Mouse (Mus musculus) inflammation-experienced regulatory T-cells, adult 6 months (primary cell): ENCODE data around the gene Yipf3. TPM values are rescaled to one million over a fixed set of nuclear protein-coding genes. Genes with fewer than 3 reads are reported as not detected.

Experiments used
- ATAC-seq: one replicate; pipeline ENCODE4 v1.8.0; 2017
- polyA plus RNA-seq, 3 experiments: library from polyadenylated mRNA; unstranded; fragments of 100-300 nt; shearing (Covaris generic); gene quantifications; one replicate each; pipeline ENCODE4 v1.2.1; 2017

The Yipf3 gene
- 10 to 100 TPM; 44.2 to 58.7 (median 47.1) TPM for polyA plus RNA-seq

DNA sequence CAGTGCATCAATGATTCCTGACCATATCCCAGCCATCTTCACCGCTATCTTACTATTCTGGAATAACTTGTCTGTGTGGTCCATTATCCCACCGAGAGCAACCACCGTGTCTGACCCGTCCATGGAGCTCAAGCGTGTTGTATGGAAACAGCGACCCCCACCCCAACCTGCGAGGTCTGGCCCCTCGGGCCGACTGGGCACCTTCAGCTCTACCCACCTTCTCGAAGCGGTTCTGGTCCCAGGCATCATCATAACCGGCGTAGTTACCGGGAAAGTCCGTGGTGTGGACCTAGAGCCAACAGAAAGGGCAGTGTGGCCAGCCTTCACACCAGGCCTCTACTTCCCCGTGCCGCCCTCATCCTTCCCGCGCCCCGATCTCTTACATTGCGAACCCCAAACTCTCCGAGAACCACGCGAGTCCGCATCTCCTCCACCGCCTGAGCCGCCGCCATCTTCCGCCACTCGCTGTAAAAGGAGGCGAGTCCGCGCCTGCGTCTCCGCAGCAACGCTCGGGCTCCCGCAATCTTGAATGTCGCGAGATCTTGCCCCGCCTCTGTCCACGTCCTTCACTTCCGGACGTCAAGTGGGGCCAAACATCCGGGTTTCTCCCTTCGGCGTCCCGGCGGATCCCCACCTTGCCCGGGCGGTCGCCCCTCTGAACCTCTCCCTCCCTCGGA is at the start of gene Yipf3, which contains the start of gene Polr1c:
TSS of gene Yipf3 (plus strand) at position 569 of the 677 bp plus-strand sequence.
TSS of gene Polr1c (minus strand) at position 543 of the 677 bp plus-strand sequence.
- peak; percentile 96 for ATAC-seq

- no peak for ATAC-seq
Observed at GRCm38 (mm10) chr17:46201151-46201550, 46.7 kb upstream of the Yipf3 start.

- ATAC-seq: peak; percentile 84
Observed at GRCm38 (mm10) chr17:46202421-46203071, 45.3 kb upstream of the Yipf3 start, which contains the start of the genes Polh and Xpo5. Gene Polh (minus strand): TSS chr17:46202645. Gene Xpo5 (plus strand): TSS chr17:46202782.

GRCm38 (mm10) chr17:46203078-46203477 is 44.8 kb upstream of the Yipf3 start:
- ATAC-seq: peak; percentile 53

DNA sequence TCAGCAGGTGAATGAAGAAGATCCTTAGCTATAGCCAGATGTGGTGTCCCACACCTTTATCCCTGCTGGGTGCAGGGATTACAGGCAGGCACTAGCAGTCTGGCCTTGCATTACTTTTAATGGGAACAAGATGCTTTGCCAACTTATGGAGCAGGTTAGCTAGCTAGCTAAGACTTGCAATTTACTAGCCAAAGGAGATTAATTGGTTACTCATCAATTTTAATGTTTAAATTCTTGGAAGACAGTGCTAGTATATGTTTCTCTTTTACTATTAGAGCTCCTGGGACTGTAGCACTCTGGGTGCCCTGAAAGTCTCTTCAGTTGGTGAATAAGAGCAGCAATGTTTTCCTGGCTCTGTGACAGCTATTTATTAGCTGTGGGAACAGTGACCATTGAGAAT is 41.2 kb upstream of the Yipf3 start:
- ATAC-seq: no peak

- no peak for ATAC-seq
Observed at GRCm38 (mm10) chr17:46210550-46210949, 37.3 kb upstream of the Yipf3 start.

- ATAC-seq: no peak
Observed at GRCm38 (mm10) chr17:46221601-46222000, 26.3 kb upstream of the Yipf3 start.

DNA sequence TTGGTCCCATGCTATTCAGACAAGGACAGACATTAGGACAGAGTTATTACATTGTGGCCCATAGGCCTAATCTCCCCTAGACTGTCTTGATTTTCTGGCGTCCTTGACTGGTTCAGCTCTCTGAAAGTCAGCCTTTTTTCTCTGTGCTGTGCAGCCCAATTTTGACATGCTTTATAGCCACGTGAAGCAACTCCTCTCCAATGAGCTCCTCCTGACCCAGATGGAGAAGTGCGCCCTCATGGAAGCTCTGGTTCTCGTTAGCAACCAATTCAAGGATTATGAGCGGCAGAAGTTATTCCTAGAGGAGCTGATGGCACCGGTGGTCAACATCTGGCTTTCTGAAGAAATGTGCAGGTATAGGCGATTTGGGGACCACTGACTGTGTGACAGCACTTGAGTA is 20.3 kb upstream of the Yipf3 start:
- no peak for ATAC-seq

GRCm38 (mm10) chr17:46236067-46236466 is 11.8 kb upstream of the Yipf3 start:
- no peak for ATAC-seq

DNA sequence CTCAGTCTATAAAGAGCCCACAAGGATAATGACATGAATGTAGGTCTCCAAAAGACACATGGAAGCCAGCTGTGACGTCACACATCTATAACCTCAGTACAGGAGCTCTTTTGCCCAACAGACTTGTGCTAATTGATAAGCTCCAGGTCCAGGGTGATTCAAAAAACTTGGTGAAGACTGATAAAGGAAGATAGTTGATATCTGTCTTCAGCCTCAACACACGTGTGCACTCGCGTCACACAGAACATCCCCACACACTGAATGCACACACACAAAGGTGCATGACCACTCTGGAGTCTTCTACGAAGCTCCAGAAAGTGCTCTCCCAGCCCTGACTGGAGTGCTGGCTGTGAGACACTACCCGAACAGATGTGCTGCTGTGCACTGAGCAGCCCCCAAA is 10.8 kb upstream of the Yipf3 start:
- ATAC-seq: no peak

DNA sequence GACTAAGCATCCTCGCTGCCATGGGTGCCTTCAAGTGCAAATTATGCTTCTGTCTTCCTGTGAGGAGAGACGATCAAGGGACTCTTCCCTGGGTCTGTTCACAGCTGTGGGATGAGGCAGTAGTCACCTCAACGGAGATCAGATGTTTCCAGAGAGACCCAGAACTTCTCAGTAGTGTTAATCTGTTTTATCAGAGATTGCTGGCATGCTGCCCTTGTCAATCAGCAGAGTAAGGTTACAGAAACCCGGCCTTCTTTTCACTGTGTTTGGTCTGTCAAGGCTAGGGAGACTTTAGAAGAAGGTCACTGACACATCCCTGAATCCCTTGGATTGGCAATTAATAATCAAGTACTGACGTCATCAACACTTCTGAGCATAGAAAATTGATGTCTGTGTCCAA is 10.4 kb upstream of the Yipf3 start:
- ATAC-seq: no peak

DNA sequence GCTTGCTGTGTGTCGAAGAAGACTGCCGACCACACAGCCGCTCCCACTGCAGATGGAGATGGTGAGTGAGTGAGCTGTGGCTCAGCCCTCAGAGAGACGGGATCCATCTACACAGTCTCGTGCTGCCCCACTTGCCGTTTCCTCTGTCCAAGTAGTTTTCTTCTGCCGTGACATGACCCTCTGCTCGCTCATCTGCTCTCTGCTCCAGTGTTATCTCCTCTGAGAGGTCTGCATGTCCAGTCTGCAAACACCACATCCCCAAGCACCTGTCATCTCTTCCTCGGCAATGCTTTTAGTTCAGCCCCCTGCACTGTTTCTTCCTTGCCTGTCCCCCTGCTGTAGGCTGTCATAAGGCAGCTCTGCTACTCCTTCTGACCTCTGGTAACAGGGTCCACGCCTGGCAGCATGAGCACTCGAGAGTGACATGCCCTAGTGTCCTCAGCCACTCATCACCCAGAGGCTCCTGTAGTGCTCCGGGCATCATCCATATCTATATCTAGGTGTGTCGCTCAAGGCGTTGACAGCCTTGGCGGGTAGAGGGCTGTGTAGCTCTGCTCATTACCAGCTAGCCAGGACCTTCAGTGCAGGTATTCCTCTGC is 8.3 kb upstream of the Yipf3 start:
- no peak for ATAC-seq

DNA sequence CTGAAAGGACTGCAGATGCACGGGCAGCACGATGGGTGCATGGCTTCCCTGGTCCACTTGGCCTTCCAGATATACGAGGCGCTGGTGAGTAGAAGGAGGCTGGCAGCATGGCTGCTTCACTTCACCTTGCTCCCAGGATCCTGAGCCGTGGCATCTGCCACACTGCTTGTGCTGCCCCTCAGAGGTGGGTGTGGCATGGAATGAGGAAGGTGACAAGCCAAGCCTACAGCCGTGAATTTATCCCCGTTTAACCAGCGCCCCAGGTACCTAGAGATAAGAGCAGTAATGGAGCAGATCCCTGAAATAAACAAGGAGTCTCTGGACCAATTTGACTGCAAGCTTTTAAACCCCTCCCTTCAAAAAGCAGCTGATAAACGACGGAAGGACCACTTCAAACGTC is 6.4 kb upstream of the Yipf3 start:
- ATAC-seq: no peak

- no peak for ATAC-seq
Observed at GRCm38 (mm10) chr17:46242274-46242673, 5.6 kb upstream of the Yipf3 start.

GRCm38 (mm10) chr17:46242993-46243392 is 4.9 kb upstream of the Yipf3 start:
- no peak for ATAC-seq

DNA sequence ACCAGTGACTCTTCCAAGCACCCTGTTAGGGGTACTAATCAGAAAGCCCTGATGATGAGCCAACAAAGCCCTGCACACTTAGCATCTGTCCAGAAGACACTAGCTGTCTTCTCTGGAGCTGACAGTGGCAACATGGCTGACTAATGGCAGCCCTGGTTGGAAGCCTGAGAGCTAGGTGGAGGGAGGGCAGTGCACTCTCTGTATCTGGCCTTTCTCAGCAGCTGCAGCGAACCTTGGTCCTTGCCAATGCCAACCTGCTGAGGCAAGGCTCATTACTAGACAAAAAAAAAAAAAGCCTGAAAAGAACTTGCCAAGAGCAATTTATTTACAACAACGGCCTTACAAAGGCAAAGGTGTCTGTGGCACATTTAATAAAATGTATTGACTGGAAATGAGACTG is 4.3 kb upstream of the Yipf3 start:
- no peak for ATAC-seq

- no peak for ATAC-seq
Observed at GRCm38 (mm10) chr17:46244579-46244978, 3.3 kb upstream of the Yipf3 start.

GRCm38 (mm10) chr17:46248189-46248522 is 276 bp downstream of the Yipf3 start:
- peak; percentile 25 for ATAC-seq

- no peak for ATAC-seq
Observed at GRCm38 (mm10) chr17:46251174-46251573, 3.3 kb downstream of the Yipf3 start.

- ATAC-seq: no peak
Observed at GRCm38 (mm10) chr17:46252571-46253451, 4.9 kb downstream of the Yipf3 start.

DNA sequence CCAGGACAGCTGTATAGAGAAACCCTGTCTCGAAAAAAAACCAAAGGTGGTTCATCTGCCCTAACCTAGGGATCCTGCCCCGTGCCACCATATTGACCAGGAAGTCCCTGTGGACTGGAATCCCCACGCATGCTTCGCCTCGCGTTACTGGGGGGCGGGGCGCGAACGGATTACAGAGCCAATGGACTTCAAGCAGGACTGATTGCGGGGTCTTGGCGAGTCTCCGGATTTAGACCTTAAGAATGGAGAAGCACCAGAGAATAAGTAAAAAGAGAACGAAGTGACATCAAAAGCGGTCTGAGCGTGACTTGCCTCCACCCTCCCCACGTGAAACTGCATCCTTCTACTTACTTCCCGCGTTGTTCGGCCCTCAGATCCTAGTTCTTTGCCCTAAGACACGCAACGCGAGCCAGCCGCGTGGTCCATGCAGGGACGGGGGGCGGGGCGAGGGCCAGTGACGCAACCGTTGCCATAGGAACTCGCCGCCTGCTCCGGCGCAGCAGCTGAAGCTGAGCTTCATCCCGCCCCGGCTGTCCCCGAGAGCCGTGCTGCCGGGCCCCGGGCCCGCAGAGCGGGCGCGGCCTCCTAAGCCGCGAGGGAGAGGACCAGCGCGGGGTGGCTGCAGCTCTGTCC is 5.7 kb downstream of the Yipf3 start, which contains the start of gene Lrrc73:
TSS of gene Lrrc73 (plus strand) at position 80 of the 633 bp plus-strand sequence.
- peak; percentile 89 for ATAC-seq

DNA sequence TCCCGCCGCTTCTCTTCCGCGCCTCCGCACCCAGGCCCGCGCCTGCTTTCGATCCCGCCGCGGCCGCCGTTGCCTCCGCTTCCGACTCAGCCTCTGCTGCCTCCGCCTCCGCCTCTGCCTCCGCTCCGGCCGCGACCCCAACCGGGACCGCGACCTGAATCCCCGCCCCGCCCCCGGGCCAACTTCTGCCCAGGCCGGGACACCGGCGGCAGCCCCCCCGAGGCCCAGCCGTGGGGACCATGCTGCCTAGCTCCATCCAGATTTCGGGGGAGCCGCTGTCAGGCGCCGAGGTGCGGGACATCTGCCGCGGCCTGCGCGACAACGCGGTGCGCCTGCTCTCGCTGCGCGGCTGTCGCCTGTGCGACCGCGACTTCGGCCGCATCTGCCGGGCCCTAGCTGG is 6.2 kb downstream of the Yipf3 start:
- ATAC-seq: peak; percentile 15
